ENCODE assay signal across 15 mouse cellular contexts in the genomic region with DNA sequence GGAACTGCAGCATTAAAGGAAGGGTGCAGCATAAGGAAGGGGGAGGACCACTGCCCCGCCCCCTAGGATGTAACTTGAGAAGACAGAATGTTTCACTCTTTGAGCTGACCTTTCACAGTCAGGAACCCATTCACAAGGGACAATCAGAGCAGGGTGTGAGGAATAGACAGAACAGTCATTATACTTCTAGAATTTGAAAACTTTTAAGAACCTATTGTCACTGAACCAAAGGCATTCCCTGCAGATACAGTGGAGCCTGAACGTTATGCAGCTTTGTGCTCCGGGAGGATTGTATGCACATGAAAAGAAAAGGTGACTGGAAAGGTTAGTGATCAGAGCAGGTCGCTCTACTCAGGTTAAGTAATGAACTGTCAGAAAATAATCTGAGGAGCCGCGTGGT.
"Had no signal": no experiment of that assay in that cellular context is flagged by ENCODE, and none has a peak within 500 bp of the region (broad histone marks: within the 10 kb centered on the region; RNA-seq: fewer than 3 reads in every experiment).

No protein-coding gene starts in this region.

- H3K27ac ChIP-seq: kidney, embryonic 15.5 days; left cerebral cortex, adult 2 months; limb, embryonic 10.5 days; liver, embryonic 15.5 days; midbrain, embryonic 12.5 days; stomach, embryonic 15.5 days had no signal

- H3K27me3 ChIP-seq: kidney, embryonic 15.5 days; liver, embryonic 15.5 days; megakaryocyte, embryonic 14.5 days; midbrain, embryonic 12.5 days; stomach, embryonic 15.5 days had no signal

- H3K9me3 ChIP-seq: kidney, embryonic 15.5 days; limb, embryonic 10.5 days; liver, embryonic 15.5 days; midbrain, embryonic 12.5 days; stomach, embryonic 15.5 days had no signal

- H3K4me1 ChIP-seq: liver, embryonic 15.5 days; stomach, embryonic 15.5 days had no signal

- H3K36me3 ChIP-seq: kidney, embryonic 15.5 days; limb, embryonic 10.5 days; liver, embryonic 15.5 days; midbrain, embryonic 12.5 days; stomach, embryonic 15.5 days had no signal

- DNase-seq: kidney, postnatal 14 days; lung, adult 2 months; lung, postnatal 4 days; right cerebral cortex, postnatal 14 days; thymus, adult 2 months; thymus, postnatal 25 days had no signal

- H3K4me3 ChIP-seq: kidney, embryonic 15.5 days; left cerebral cortex, adult 2 months; limb, embryonic 10.5 days; liver, embryonic 15.5 days; megakaryocyte, embryonic 14.5 days; midbrain, embryonic 12.5 days; stomach, embryonic 15.5 days had no signal

- H3K4me2 ChIP-seq: kidney, embryonic 15.5 days; liver, embryonic 11.5 days; liver, embryonic 15.5 days; midbrain, embryonic 12.5 days; stomach, embryonic 15.5 days had no signal

- H3K9ac ChIP-seq: kidney, embryonic 15.5 days; liver, embryonic 15.5 days; midbrain, embryonic 12.5 days; stomach, embryonic 15.5 days had no signal

- ATAC-seq: lung, postnatal 0 days had no signal
